Mouse (Mus musculus) limb, embryonic 11.5 days (tissue): ENCODE measurements around the gene Dzank1. TPM values are rescaled to one million over a fixed set of nuclear protein-coding genes. Genes with fewer than 3 reads are reported as not detected.

Experiments
- ATAC-seq: fragments of 200-750 bp; cut with Nextera tagmentation; 2 replicates; pipeline ENCODE4 v1.8.0; 2017; ENCODE audit warnings: low read depth; ENCODE audit not compliant: insufficient number of reproducible peaks, low FRiP score, low TSS enrichment
- DNase-seq: peaks from one replicate; pipeline ENCODE4 v3.0.0-alpha.2; 2015; ENCODE audit warnings: low spot score
- H3K27ac ChIP-seq: fragments of 300-500 bp; sonication (generic); replicated peaks from 2 replicates; pipeline ENCODE4 v1.5.1; 2014; ENCODE audit warnings: low read depth, mild to moderate bottlenecking, low read length
- H3K27me3 ChIP-seq: fragments of 300-500 bp; sonication (generic); 2 replicates; pipeline ENCODE4 v1.6.1; 2014; ENCODE audit warnings: mild to moderate bottlenecking, low read length, mixed read lengths; ENCODE audit not compliant: control insufficient read depth, insufficient read depth
- H3K36me3 ChIP-seq: fragments of 300-500 bp; sonication (generic); 2 replicates; pipeline ENCODE4 v1.6.1; 2014; ENCODE audit warnings: mild to moderate bottlenecking, low read length, moderate library complexity, mixed read lengths; ENCODE audit not compliant: control insufficient read depth, insufficient read depth
- H3K4me1 ChIP-seq: fragments of 300-500 bp; sonication (generic); 2 replicates; pipeline ENCODE4 v1.6.1; 2014; ENCODE audit warnings: low read length, mixed read lengths; ENCODE audit not compliant: control insufficient read depth, insufficient read depth
- H3K4me2 ChIP-seq: fragments of 300-500 bp; sonication (generic); 2 replicates; pipeline ENCODE4 v1.6.1; 2014; ENCODE audit warnings: low read depth, mild to moderate bottlenecking, moderate library complexity; ENCODE audit not compliant: severe bottlenecking
- H3K4me3 ChIP-seq: fragments of 300-500 bp; sonication (generic); 2 replicates; pipeline ENCODE4 v1.5.1; 2014; ENCODE audit warnings: low read depth, low read length
- H3K9ac ChIP-seq: fragments of 300-500 bp; sonication (generic); 2 replicates; pipeline ENCODE4 v1.6.1; 2014; ENCODE audit warnings: mild to moderate bottlenecking, low read length
- H3K9me3 ChIP-seq: fragments of 300-500 bp; sonication (generic); 2 replicates; pipeline ENCODE4 v1.6.1; 2016; ENCODE audit warnings: low read length; ENCODE audit not compliant: control insufficient read depth
- WGBS: fragments of 180-500 bp; shearing (Covaris S2); extraction: QIAGEN DNeasy Blood & Tissue Kit; methylation state at CpG from one replicate; pipeline ENCODE4 v1.1.7; 2014; 5-methylcytosine and 5-hydroxymethylcytosine counted together
- polyA plus RNA-seq: library from polyadenylated mRNA; unstranded; fragments of >200 nt; fragmentation: Nextera tagmentation; extraction: Ambion mirVana; gene quantifications from 2 replicates; pipeline ENCODE4 v1.2.1, GENCODE M21; 2014

The Dzank1 gene
- polyA plus RNA-seq, 1 experiment from 2014 or later, result 2.7 TPM

DNA sequence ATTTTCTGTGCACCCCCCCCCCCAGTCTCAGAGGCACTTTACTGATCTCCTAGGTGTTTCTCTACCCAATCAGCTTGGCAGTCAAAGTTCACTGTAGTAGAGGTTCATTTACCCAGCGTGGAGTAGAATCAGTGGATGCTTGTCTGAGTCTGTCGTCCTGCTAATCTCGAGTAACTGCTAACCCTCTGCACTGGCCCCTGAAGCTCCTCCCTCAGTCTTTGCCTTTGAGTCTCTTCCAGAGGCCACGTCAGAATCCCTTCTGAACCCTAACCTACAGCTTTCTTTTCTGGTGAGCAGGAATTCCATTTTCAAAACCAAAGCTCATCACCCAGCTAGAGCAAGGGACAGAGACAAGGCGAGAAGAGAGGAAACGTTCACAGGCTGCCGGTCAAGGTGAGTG lies 63.0 kb downstream of the Dzank1 start:
- ATAC-seq (no peak), DNase-seq (no peak)
- H3K9ac ChIP-seq, result no peak overlapping the region
- H3K27me3 ChIP-seq, result no peaks in the 10 kb centered on the region
- no peaks in the 10 kb centered on the region for H3K4me1 ChIP-seq
- 67% methylated on average over 7 of the region's 7 CpGs for whole genome bisulfite sequencing
- no peak overlapping the region for H3K4me2 ChIP-seq
- H3K27ac ChIP-seq, result no peak overlapping the region
- no peak overlapping the region for H3K4me3 ChIP-seq
- H3K9me3 ChIP-seq, result no peaks in the 10 kb centered on the region
- H3K36me3 ChIP-seq, result no peaks in the 10 kb centered on the region

DNA sequence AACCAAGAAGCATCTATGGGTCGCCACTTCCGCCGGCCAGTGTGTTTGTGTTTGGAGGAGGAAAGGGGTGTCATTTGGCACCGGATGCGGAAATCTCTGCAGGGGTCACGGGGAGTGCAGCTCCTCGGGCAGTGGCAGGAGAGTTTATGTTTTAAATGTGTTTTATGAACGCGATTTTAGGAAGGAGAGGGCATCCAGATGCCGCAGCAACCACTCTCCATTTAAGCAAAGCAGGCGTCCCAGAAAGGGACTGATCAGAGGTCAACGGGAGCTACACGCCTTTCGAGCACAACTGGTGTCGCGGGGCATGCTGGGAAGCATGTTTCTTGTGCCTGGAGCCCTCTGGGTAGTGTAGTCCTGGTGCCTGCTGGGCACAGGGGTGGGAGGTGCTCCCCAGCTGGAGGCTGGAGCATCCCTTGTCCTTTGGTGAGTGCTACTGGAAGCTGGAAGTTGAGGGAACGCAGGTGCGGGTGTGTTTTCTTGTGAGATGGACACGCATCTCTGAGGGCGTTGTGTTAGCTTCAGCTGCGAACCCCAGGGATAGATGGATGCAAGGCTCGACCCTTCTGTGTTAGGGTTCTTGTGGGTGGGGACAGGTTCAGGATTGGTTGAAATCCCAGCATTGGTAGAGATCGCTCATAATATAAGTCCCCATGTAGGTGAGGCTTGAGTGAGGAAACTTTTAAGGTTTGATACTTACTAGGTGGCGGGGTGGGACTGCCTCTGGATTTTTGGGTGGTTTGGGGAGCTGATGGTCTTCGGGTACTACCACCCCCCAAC lies 68.0 kb downstream of the Dzank1 start:
- peak; percentile 89 for DNase-seq
- ATAC-seq, result peak; percentile 98
- Histone ChIP-seq H3K4me2 (peak overlapping the region; percentile 44), H3K9ac (peak overlapping the region; percentile 65), H3K36me3 (no peaks in the 10 kb centered on the region), H3K4me1 (no peaks in the 10 kb centered on the region), H3K9me3 (no peaks in the 10 kb centered on the region), H3K27me3 (no peaks in the 10 kb centered on the region), H3K27ac (no peak overlapping the region), H3K4me3 (peak overlapping the region; percentile 44)
- 8% methylated on average over 25 of the region's 25 CpGs for WGBS

- no peaks in the 10 kb centered on the region for H3K36me3 ChIP-seq
- no peak for DNase-seq
- no peak overlapping the region for H3K9ac ChIP-seq
- peak overlapping the region; percentile 44; the same call in 1 of the 2 replicates for H3K4me2 ChIP-seq
- no peak overlapping the region for H3K27ac ChIP-seq
- 72% methylated on average over 6 of the region's 6 CpGs for WGBS
- H3K4me1 ChIP-seq, result no peaks in the 10 kb centered on the region
- no peaks in the 10 kb centered on the region for H3K27me3 ChIP-seq
- no peaks in the 10 kb centered on the region for H3K9me3 ChIP-seq
- no peak overlapping the region for H3K4me3 ChIP-seq
- ATAC-seq, result no peak
These were observed 68.9 kb downstream of the Dzank1 start for GRCm38 (mm10) chr2:144458355-144458754.

DNA sequence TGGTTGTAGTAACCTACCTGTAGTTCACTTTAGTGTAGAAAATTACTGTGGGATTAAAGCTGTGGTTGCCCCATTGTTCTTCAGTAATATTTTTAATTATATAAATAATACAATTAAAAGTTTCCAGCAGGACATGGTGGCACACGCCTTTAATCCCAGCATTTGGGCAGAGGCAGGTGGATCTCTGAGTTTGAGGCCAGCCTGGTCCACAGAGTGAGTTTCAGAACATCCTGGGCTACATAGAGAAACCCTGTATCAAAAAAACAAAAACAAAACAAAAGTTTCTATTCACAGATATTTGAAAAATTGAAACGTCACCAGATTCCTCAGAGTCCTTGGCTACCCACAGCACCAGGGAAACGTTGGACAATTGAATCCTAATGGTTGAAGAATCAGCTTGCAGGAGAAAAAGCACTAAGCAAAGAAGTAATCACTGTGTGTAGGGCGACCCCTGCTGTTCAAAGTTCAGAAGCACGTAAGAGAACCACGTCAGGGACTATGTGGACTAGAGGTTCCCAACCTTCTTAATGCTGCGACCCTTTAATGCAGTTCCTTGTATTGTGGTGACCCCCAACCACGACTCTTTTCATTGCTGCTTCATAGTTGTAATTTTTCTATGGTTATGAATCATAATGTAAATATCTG lies 74.7 kb downstream of the Dzank1 start:
- Histone ChIP-seq H3K4me1 (no peaks in the 10 kb centered on the region), H3K4me3 (no peak overlapping the region), H3K36me3 (no peaks in the 10 kb centered on the region), H3K27ac (no peak overlapping the region), H3K9ac (no peak overlapping the region), H3K4me2 (no peak overlapping the region), H3K9me3 (no peaks in the 10 kb centered on the region), H3K27me3 (no peaks in the 10 kb centered on the region)
- DNase-seq (peak; percentile 84), ATAC-seq (no peak)
- WGBS, result 12% methylated on average over 8 of the region's 8 CpGs

- no peak for ATAC-seq
- Histone ChIP-seq H3K4me2 (no peak overlapping the region), H3K9ac (no peak overlapping the region), H3K4me3 (no peak overlapping the region), H3K27me3 (no peaks in the 10 kb centered on the region), H3K4me1 (no peaks in the 10 kb centered on the region), H3K9me3 (no peaks in the 10 kb centered on the region), H3K36me3 (no peaks in the 10 kb centered on the region), H3K27ac (no peak overlapping the region)
- 79% methylated on average over 2 of the region's 2 CpGs for WGBS
- no peak for DNase-seq
These were observed 76.8 kb downstream of the Dzank1 start for GRCm38 (mm10) chr2:144450378-144450777.

GRCm38 (mm10) chr2:144446360-144446999 lies 80.7 kb downstream of the Dzank1 start:
- H3K27me3 ChIP-seq, result no peaks in the 10 kb centered on the region
- no peak for DNase-seq
- H3K4me3 ChIP-seq, result no peak overlapping the region
- ATAC-seq, result no peak
- H3K9ac ChIP-seq, result no peak overlapping the region
- H3K36me3 ChIP-seq, result no peaks in the 10 kb centered on the region
- H3K27ac ChIP-seq, result no peak overlapping the region
- WGBS, result 84% methylated on average over 7 of the region's 7 CpGs
- no peaks in the 10 kb centered on the region for H3K4me1 ChIP-seq
- H3K9me3 ChIP-seq, result no peaks in the 10 kb centered on the region; the same call in 1 of the 2 replicates
- no peak overlapping the region for H3K4me2 ChIP-seq

DNA sequence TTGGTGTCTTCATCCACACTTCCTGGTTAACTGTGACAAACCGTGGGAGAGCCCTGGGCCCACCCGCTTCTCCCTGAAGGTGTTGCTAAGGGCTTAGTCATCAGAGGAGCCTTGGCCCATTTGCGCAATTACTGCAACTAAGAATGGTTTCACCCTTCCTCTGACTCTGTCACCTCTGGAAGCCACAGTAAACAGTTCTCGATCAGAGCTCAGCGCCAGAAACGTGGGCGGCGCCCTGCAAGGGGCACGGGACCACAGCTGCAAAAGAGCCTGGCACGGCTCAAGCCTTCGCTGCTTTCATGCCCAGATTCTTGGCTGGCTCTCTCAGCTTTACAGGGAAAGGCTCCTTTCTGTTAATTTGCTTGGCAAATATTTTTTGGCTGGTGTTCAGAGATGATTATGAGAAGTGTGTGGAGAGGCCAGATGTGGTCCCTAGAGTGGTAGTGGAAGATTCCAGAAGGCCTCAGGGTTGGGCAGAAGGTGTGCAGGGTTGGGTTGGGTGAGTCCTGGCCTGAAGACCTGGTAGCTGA lies 85.8 kb downstream of the Dzank1 start:
- Histone ChIP-seq H3K27me3 (no peaks in the 10 kb centered on the region), H3K4me2 (no peak overlapping the region), H3K36me3 (no peaks in the 10 kb centered on the region), H3K27ac (no peak overlapping the region), H3K4me1 (no peaks in the 10 kb centered on the region), H3K4me3 (no peak overlapping the region), H3K9me3 (no peaks in the 10 kb centered on the region; the same call in 1 of the 2 replicates), H3K9ac (no peak overlapping the region)
- 74% methylated on average over 11 of the region's 11 CpGs for WGBS
- ATAC-seq, result no peak
- no peak for DNase-seq

DNA sequence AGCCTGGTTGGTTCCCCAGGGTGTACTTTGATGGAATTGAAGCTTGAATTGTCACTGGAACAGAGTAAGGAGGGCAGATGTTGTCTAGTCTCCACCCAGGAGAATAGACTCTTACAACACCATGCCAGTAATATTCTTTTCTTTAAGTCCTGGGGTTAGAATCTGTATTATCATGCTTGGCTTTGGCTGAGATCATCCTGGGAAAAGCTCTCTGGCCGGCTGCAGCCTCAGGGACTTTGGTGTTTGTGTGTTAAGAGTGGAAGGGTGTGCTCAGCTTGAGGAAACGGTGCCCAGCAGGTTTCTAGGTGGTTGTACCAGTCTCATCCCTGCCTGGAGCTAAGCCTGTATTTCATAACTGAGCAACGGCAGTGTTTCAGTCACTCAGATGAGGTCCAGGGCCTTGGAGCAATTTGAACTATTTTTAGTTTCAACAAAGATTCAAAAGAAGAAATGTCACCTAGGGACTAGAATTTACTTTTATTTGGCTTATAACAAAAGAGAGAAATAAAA lies 88.0 kb downstream of the Dzank1 start:
- no peak overlapping the region for H3K9ac ChIP-seq
- WGBS, result 72% methylated on average over 3 of the region's 3 CpGs
- H3K27ac ChIP-seq, result no peak overlapping the region
- no peaks in the 10 kb centered on the region; the same call in 1 of the 2 replicates for H3K9me3 ChIP-seq
- H3K4me2 ChIP-seq, result no peak overlapping the region
- DNase-seq (no peak), ATAC-seq (no peak)
- H3K4me1 ChIP-seq, result no peaks in the 10 kb centered on the region
- H3K4me3 ChIP-seq, result no peak overlapping the region
- no peaks in the 10 kb centered on the region for H3K27me3 ChIP-seq
- no peaks in the 10 kb centered on the region for H3K36me3 ChIP-seq
